Mouse (Mus musculus) cerebellum, adult 11 months (tissue): ENCODE data around the gene Nek7.

ENCODE experiments used
- DNase-seq: peaks from one replicate; pipeline ENCODE4 v3.0.0; 2022

Nek7 gene

DNA sequence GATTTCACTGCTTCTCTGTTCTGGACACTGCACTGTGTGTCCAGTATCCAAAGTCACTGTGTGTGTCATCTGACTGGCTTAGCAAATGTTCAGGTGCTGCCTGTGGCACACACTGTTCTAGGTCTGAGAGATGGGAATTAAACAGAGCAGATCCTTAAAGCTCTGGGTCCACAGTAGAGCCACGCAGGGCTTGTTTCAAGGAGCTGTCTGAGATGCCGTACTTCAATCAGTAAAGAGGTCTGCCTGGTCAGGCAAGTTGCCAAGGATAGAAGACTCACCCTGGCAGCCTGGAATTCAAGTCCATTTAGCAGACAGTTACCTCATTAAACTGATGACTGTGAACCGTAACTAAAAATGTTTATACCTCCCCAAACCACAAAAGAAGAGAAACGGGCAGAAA lies 112.9 kb downstream of the Nek7 start:
- no peak for DNase-seq

DNA sequence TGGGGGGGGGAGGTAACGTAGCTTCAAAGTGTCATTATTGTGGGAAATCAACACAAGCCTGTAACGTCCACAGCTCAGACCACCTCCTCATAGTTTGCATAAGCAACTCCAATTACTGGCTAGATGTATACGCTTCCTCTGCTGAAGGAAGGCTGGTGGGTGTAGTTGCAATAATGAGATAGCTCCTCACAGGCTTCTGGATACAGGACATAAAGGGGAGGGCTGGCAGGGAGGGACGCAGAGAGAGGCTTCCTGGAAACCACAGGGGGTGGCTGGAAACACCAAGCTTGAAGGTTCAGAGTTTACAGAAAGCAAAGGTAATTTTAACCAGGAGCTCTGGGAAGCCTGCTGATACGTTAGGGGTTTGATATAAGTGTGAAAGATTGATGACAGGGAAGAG lies 115.7 kb downstream of the Nek7 start:
- DNase-seq, result no peak

DNA sequence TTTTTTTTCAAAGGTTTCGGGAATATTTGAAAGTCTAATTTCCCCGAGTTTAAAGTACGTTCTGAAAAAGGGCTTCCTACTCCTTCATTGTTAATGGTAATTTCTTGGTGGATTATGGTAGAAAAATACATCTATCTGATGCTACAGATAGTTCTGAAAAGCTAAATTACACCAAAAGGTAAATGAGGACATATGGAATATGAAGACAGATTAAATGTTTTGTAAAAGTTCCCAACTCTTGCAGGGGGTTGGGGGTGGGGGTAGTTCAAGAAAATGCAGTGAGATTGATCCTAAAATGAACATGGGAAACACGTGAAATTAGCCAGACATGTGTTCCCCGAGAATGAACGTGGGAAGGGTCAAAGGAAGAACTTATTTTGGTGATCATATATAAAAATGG lies 119.2 kb downstream of the Nek7 start:
- DNase-seq, result no peak

DNA sequence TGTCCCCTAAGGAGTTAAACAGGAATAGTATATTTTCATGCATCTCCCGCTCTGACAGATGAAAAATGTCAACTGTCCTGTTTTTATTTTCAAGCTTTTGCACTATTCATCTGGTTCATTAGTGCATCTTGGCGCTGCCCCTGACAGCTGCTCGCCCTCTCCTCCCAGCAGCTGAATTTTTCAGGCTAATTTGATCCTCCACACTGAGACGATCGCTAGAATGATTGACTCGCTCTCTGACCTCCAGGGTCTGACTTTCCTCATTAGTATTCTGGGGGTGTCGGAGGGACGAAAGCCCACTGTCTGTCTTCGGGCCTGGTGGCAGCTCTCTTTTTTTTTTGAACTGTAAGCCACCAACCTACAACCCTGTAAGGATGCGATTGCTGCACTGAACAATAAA lies 119.8 kb downstream of the Nek7 start:
- DNase-seq, result no peak

DNA sequence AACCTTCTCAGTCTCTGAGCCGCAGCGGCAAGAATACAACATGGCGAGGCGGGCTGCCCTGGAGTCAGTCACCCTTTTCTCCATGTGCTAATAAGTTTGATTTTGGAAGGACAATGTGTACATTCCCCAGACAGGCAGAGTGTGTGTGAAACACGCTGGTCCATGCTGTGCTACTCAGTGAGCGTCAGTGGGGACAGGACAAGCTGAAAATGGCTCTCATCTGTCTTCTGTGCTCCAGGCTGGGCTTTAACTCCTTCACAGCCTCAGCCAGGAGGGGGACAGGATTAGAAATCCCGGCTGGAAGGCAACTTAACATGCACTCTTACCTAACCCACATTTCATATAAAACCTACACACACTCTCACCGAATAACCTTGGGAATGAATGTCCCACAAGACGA lies 120.5 kb downstream of the Nek7 start:
- no peak for DNase-seq

DNA sequence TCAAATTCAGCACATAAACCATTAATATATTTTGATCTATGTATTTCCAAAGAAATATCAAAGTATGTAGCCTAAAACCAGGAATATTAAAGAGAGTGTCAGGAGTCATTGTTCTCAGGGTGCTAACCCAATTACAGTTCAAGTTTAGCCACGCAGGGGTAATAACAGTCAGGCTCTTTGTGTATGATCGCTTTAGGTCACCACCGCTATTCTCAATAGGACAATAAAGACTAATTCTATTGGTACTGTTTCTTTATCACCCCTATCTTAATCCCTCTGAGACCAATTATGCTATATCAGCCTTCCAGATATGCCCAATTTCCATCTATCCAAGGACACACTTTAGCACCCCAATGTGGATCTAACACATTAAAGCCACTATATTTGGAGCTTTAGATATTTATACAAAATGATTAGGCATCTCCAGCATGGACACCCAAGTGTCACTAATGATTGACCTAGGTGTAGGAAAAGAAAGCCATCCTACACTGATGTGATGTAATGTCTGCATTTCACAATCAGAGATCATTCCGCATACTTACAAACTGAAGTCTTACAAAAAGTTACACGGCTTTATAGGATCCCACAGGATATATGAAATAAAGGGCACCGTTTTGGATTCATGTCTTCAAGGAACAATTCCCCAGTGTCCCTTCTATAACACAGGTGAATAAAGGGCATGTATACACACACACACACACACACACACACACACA lies 128.4 kb downstream of the Nek7 start:
- no peak for DNase-seq

DNA sequence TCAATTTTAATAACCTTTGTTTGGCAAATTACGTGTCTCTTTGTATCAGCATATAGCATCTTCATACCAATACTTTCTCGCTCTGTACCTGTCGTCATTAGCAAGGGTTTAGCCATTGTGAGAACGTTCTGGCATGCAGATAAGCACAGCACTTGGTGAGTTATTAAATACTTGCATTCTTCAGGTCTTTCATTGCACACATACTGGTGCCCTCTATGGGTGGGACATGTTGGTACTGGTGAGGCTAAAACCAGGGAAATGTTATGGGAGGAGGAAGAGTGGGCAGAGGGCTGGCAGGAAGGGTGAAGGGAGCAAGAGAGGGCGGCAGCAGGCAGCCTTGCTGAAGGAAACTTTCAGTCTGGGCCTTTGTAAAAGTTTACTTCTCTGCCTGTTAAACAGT lies 132.4 kb downstream of the Nek7 start:
- DNase-seq, result no peak

DNA sequence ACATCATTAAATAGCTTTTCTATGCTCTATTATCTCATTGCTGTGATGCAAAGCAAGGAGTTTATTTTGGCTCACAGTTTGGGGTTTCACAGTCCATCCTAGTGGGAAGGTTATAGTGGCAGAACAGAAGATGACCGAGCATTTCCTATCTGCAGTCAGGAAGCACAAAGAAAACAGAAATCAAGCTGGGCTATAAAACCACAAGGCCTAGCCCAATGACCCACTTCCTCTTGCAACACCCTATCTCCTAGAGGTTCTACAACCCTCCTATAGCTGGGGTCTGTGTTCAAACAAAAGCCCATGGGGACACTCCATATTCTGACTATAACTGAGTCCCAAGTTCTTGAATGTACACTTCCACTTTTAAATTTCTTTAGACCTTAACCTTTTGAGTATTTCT lies 139.2 kb downstream of the Nek7 start:
- no peak for DNase-seq

DNA sequence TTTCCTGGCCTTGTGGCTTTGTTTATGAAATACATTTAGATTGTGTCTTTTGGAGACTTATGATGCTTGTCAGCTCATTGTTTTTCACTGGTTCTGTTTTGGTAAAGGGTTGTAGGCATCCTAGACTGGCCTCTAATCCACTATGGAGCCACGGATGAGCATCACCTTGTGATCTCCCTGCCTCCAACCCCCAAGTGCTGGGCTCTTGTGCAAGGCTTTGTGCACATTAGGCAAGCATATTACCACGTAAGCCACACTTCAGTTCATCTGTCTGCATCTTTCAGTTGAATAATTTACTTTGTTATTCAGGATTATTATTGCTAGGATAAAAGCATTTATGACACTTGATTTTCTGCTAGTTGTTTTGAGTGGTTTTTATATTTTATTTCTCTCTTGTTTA lies 154.6 kb downstream of the Nek7 start:
- DNase-seq, result no peak

DNA sequence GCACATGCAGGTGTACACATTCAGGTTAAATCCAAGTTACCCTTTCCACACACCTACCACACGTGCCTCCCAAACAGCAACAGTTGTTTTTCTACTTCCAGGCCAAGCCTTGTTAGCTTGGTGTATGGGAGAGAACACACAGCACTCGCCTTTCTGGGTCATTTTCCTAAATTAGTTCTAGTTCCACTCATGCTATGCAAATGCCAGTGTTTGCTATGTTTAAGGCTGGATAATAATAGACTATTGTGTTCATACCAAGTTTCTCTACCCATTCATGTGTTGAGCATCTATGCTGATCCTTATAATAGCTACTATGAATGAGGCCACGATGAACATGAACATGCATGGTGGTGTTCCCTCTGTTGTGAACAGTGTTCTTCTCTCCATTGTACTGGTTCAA lies 158.5 kb downstream of the Nek7 start:
- no peak for DNase-seq

DNA sequence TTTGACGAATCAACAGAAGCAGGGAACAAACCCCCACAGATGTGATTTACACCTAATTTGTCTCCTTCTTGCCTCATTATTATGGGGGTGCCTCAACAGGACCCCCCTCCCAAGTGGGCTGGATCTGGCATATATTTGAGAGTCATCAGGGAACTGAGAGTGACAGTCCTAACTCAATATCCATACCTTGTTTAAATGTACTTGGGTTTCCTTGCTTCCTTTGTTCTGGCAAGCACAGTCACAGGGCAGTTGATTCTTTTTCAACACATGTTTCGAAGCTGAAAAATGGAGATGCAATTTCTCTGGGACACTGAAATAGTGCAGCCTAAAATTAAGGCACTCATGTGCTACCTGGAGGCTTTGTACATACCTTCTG lies 170.5 kb downstream of the Nek7 start:
- DNase-seq, result no peak

DNA sequence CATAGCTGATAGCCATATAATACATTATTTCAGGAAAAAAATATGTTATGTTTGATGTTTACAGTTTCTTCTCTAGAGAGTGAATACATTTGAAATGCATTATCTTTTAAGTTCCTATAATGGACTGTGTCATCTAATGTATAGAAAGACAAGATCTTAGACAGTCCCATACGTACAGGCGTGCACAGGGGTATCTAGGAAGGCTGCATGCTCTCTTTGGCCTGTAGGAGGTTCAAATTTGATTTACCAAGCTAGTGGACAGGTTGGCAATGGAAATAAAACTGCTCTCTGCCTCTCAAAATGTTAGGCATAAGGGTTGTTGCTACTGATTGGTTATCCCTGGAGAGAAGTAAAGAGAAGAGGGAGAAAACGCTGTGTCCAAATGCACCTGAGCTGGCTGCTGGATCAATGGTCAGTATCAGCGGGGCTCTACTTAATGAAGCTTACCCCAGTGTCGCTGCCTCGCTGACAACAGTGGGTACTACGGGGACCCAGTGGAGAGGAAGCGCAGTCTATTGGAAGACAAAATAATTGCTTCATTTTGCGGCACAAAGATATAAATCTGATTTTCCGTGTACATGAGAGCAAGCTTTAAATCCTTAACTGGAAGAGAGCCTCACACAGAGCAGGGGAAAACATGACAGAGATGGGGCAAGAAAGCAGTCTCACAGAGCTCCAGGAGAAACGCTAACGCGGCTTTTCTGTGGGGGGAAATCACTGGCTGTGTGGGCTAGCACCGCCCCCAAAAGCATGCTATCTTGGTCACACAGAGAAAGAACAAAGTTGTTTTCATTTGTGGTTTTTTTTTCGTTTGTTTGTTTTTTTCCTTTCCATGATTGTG lies 171.1 kb downstream of the Nek7 start:
- DNase-seq, result no peak

DNA sequence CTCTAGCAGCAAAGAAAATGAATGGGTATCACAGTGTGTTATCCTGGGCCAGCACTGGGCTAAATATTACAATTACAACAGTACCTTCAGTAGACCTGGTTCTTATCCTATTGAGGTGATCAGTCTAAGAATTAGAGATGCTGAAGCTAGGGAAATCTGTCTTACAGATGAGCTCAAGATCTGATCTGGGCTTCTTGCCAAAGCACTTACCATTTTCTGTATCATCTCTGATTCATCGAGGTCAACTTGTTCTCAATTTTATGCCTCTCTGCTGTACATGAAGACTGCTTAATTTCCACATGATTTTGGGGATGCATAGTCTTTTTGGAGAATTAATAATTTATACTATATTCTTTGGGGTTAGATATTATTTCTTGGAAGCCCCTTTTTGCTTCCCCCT lies 173.1 kb downstream of the Nek7 start:
- no peak for DNase-seq
